Mouse (Mus musculus): ENCODE results near the gene Rpl5.
"Not testable (repeated sequence)": the region's sequence is repeated elsewhere in the genome, so short reads cannot be mapped to it uniquely, and the experiment has no call there.

DNA sequence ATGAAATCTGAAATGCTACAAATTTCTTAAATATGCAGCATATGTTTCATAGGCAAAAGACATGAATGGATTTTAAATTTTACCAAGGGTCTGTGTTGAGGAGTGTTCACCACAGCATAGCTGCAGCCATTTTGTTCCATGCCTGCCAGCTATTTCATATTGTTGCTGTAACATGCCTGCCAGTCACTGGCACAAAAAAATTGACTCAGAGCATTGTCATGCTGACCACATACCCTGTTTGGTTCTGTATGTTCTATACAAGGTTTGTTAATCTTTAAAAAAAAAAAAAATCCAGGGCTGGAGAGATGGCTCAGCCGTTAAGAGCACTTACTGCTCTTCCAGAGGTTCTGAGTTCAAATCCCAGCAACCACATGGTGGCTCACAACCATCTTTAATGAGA is 38.2 kb downstream of the Rpl5 start:
- not testable (repeated sequence) for TF ChIP-seq CTCF (IDR thresholded peaks at IDR 0.05; ENCODE audit: low read depth, low read length); GATA1 (IDR thresholded peaks at IDR 0.05; ENCODE audit: borderline replicate concordance, low read length); POLR2AphosphoS5 (IDR thresholded peaks at IDR 0.05; ENCODE audit: insufficient replicate concordance, low read depth, low read length); GATA2 (IDR thresholded peaks at IDR 0.05; ENCODE audit: borderline replicate concordance, low read depth, low read length); TAL1 (conservative IDR thresholded peaks at IDR 0.05; ENCODE audit: low read depth, low read length)

Data from G1E (cell line).